Mouse (Mus musculus): Measurements from ENCODE around the gene Numa1.

DNA sequence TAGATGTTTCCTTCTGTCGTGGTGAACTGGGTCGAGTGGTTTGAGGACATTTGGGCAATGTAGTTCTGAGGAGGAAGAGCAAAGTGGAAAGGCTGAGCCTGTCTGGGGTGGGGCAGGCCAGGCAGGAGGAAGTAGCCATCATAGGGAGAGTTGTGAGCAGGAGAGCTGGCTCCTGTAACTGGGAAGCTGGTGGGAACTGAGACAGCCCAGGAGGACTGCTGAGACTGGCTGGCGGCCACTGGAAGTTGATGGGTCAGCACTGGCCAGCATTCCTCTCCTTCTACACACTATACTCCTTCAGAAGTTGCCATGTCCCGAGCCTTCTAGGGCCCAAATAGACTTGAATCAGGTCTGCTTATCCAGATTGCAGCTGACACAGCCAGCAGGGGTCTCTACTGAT is 25.5 kb upstream of the Numa1 start:
- TF ChIP-seq CTCF (IDR thresholded peaks at IDR 0.05; ENCODE audit: low read depth) (peak; percentile 22; the same call in 1 of the 2 replicates), EP300 (IDR thresholded peaks at IDR 0.05; ENCODE audit: low read depth) (no peak)

Measured in liver, postnatal 0 days (tissue).